Mouse (Mus musculus) kidney, embryonic 15.5 days (tissue): ENCODE data around the gene Pgk1. TPM values are rescaled to one million over a fixed set of nuclear protein-coding genes. Genes with fewer than 3 reads are reported as not detected.

ENCODE experiments used
- ATAC-seq: fragments of 200-750 bp; cut with Nextera tagmentation; replicated peaks from 2 replicates; pipeline ENCODE4 v1.8.0; 2017; ENCODE audit warnings: moderate TSS enrichment; ENCODE audit not compliant: low FRiP score
- H3K27ac ChIP-seq: fragments of 300-500 bp; sonication (generic); 2 replicates; pipeline ENCODE4 v1.5.1; 2015; ENCODE audit warnings: mild to moderate bottlenecking, inconsistent platforms
- H3K27me3 ChIP-seq: fragments of 300-500 bp; sonication (generic); 2 replicates; pipeline ENCODE4 v1.6.1; 2015; ENCODE audit warnings: inconsistent platforms
- H3K36me3 ChIP-seq: fragments of 300-500 bp; sonication (generic); 2 replicates; pipeline ENCODE4 v1.6.1; 2015; ENCODE audit warnings: inconsistent platforms
- H3K4me1 ChIP-seq: fragments of 300-500 bp; sonication (generic); 2 replicates; pipeline ENCODE4 v1.6.1; 2015; ENCODE audit warnings: inconsistent platforms
- H3K4me2 ChIP-seq: fragments of 300-500 bp; sonication (generic); 2 replicates; pipeline ENCODE4 v1.6.1; 2015; ENCODE audit warnings: moderate library complexity, mild to moderate bottlenecking, inconsistent platforms
- H3K4me3 ChIP-seq: fragments of 300-500 bp; sonication (generic); replicated peaks from 2 replicates; pipeline ENCODE4 v1.5.1; 2015; ENCODE audit warnings: mild to moderate bottlenecking, inconsistent platforms
- H3K9ac ChIP-seq: fragments of 300-500 bp; sonication (generic); 2 replicates; pipeline ENCODE4 v1.6.1; 2015; ENCODE audit warnings: mild to moderate bottlenecking, inconsistent platforms
- H3K9me3 ChIP-seq: fragments of 300-500 bp; sonication (generic); replicated peaks from 2 replicates; pipeline ENCODE4 v1.6.1; 2016; ENCODE audit warnings: inconsistent platforms
- WGBS: fragments of 180-500 bp; shearing (Covaris S2); methylation state at CpG from one replicate; pipeline ENCODE4 v1.1.7; 2015; ENCODE audit warnings: mixed read lengths; 5-methylcytosine and 5-hydroxymethylcytosine counted together
- polyA plus RNA-seq: library from polyadenylated mRNA; unstranded; fragments of >200 nt; fragmentation: Nextera tagmentation; extraction: Ambion mirVana; gene quantifications from 2 replicates; pipeline ENCODE4 v1.2.1, GENCODE M21; 2015

Pgk1 gene
- polyA plus RNA-seq, result 363 and 376 TPM in 2 replicates

GRCm38 (mm10) chrX:106186713-106187649 lies at the start of gene Pgk1:
Gene Pgk1 (plus strand): TSS chrX:106187100.
- Histone ChIP-seq H3K4me3 (peak within 1 kb of the TSS; percentile 52), H3K9me3 (no peaks in the 10 kb centered on the region), H3K27ac (peak within 1 kb of the TSS; percentile 93), H3K4me1 (peaks cover 20% of the 10 kb centered on the region; the same call in 1 of the 2 replicates), H3K9ac (peak within 1 kb of the TSS; percentile 54), H3K27me3 (peaks cover 5% of the 10 kb centered on the region; the same call in 1 of the 2 replicates), H3K4me2 (peak within 1 kb of the TSS; percentile 60), H3K36me3 (peaks cover 2% of the 10 kb centered on the region)
- WGBS, result 12% methylated on average over 55 of the region's 55 CpGs
- peak; percentile 98 for ATAC-seq

- Histone ChIP-seq H3K9me3 (no peaks in the 10 kb centered on the region), H3K9ac (no peak overlapping the region), H3K4me2 (no peak overlapping the region), H3K4me1 (no peaks in the 10 kb centered on the region), H3K4me3 (no peak overlapping the region), H3K27ac (no peak overlapping the region), H3K27me3 (peaks cover 18% of the 10 kb centered on the region), H3K36me3 (no peaks in the 10 kb centered on the region)
- ATAC-seq, result no peak
- 81% methylated on average over 13 of the region's 13 CpGs for whole genome bisulfite sequencing
Measured at GRCm38 (mm10) chrX:106139309-106140070, 47.4 kb upstream of the Pgk1 start.

DNA sequence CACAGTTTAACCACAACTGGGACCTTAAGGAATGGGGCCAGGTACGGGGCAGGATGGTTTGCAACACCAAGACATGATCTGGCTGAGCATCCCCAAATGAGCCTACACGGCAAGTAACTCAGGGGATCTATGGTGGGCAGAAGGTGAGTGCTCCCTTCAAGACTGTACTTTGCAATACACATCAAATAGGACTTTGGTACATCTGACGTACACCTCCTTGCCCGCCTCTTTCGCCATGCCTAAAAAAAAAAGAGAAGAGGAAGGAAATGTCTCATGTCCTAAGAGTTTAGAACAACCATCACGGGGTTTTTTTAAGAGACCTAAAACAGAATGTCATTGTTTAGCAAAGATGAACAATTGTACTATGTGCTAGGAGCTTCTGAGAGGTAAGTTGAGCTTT lies 44.0 kb upstream of the Pgk1 start, which contains the start of gene Tlr13:
TSS of gene Tlr13 (plus strand) at position 269 of the 400 bp plus-strand sequence.
- H3K9me3 ChIP-seq, result no peaks in the 10 kb centered on the region
- WGBS, result 84% methylated on average over 6 of the region's 6 CpGs
- no peak for ATAC-seq
- H3K36me3 ChIP-seq, result no peaks in the 10 kb centered on the region
- H3K27me3 ChIP-seq, result peaks cover 11% of the 10 kb centered on the region
- no peaks in the 10 kb centered on the region for H3K4me1 ChIP-seq
- H3K9ac ChIP-seq, result no peak within 1 kb of the TSS
- H3K4me2 ChIP-seq, result no peak within 1 kb of the TSS
- no peak within 1 kb of the TSS for H3K27ac ChIP-seq
- H3K4me3 ChIP-seq, result no peak within 1 kb of the TSS

GRCm38 (mm10) chrX:106148185-106148584 lies 38.7 kb upstream of the Pgk1 start:
- Histone ChIP-seq H3K9ac (no peak overlapping the region), H3K36me3 (no peaks in the 10 kb centered on the region), H3K4me2 (no peak overlapping the region), H3K4me1 (no peaks in the 10 kb centered on the region), H3K27me3 (peaks cover 11% of the 10 kb centered on the region; the same call in 1 of the 2 replicates), H3K4me3 (no peak overlapping the region), H3K9me3 (no peaks in the 10 kb centered on the region), H3K27ac (no peak overlapping the region)
- WGBS, result 81% methylated on average over 1 of the region's 1 CpGs
- no peak for ATAC-seq

DNA sequence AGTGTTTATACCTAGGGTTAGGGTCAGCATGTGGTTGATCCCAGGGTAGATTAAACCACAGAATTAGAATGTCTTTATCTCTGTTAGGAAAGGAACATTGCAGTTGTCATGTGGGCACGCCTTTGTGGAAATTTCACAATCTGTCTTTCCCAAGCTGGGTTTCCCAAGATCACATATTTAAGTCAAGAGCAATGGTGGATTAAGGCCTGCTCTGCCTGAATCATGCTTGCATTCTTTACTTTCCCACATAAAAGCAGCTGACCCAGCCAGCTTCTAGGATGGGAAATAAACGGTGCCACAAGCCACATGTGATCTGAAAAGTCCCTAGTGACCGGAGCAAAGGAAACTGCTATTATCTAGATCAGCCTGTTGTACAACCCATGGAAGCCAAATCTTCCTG lies 37.4 kb upstream of the Pgk1 start:
- 85% methylated on average over 3 of the region's 3 CpGs for WGBS
- Histone ChIP-seq H3K27me3 (peaks cover 11% of the 10 kb centered on the region; the same call in 1 of the 2 replicates), H3K4me2 (no peak overlapping the region), H3K27ac (no peak overlapping the region), H3K4me1 (no peaks in the 10 kb centered on the region), H3K9me3 (no peaks in the 10 kb centered on the region), H3K36me3 (no peaks in the 10 kb centered on the region), H3K4me3 (no peak overlapping the region), H3K9ac (no peak overlapping the region)
- ATAC-seq, result no peak

- Histone ChIP-seq H3K4me3 (no peak overlapping the region), H3K4me1 (no peaks in the 10 kb centered on the region), H3K27ac (no peak overlapping the region), H3K27me3 (peaks cover 15% of the 10 kb centered on the region; the same call in 1 of the 2 replicates), H3K9me3 (no peaks in the 10 kb centered on the region), H3K36me3 (no peaks in the 10 kb centered on the region), H3K4me2 (no peak overlapping the region), H3K9ac (no peak overlapping the region)
- no peak for ATAC-seq
Measured at GRCm38 (mm10) chrX:106154180-106154586, 32.7 kb upstream of the Pgk1 start.

GRCm38 (mm10) chrX:106155892-106156291 lies 31.0 kb upstream of the Pgk1 start:
- H3K4me3 ChIP-seq, result no peak overlapping the region

GRCm38 (mm10) chrX:106163995-106164394 lies 22.9 kb upstream of the Pgk1 start:
- H3K4me2 ChIP-seq, result no peak overlapping the region
- H3K4me1 ChIP-seq, result no peaks in the 10 kb centered on the region
- no peak overlapping the region for H3K4me3 ChIP-seq
- no peak overlapping the region for H3K27ac ChIP-seq
- 57% methylated on average over 5 of the region's 5 CpGs for WGBS
- no peaks in the 10 kb centered on the region for H3K9me3 ChIP-seq
- no peak for ATAC-seq
- no peaks in the 10 kb centered on the region for H3K36me3 ChIP-seq
- peaks cover 2% of the 10 kb centered on the region; the same call in 1 of the 2 replicates for H3K27me3 ChIP-seq
- H3K9ac ChIP-seq, result no peak overlapping the region

More at GRCm38 (mm10) chrX:106155892-106156291, 31.0 kb upstream of the Pgk1 start:
- no peak overlapping the region for H3K4me2 ChIP-seq
- 72% methylated on average over 4 of the region's 4 CpGs for WGBS
- no peaks in the 10 kb centered on the region for H3K9me3 ChIP-seq
- no peaks in the 10 kb centered on the region for H3K4me1 ChIP-seq
- H3K9ac ChIP-seq, result no peak overlapping the region
- H3K27me3 ChIP-seq, result peaks cover 11% of the 10 kb centered on the region; the same call in 1 of the 2 replicates
- ATAC-seq, result no peak
- no peaks in the 10 kb centered on the region for H3K36me3 ChIP-seq
- H3K27ac ChIP-seq, result no peak overlapping the region

GRCm38 (mm10) chrX:106164555-106164954 lies 22.3 kb upstream of the Pgk1 start:
- no peak overlapping the region for H3K4me3 ChIP-seq
- WGBS, result 63% methylated on average over 5 of the region's 5 CpGs
- H3K9me3 ChIP-seq, result no peaks in the 10 kb centered on the region
- no peak overlapping the region for H3K4me2 ChIP-seq
- H3K4me1 ChIP-seq, result no peaks in the 10 kb centered on the region
- no peaks in the 10 kb centered on the region for H3K36me3 ChIP-seq
- no peak for ATAC-seq
- no peak overlapping the region for H3K27ac ChIP-seq
- H3K27me3 ChIP-seq, result 0 out of 2 replicates have a peak, but pooled peaks cover 2% of the 10 kb centered on the region
- no peak overlapping the region for H3K9ac ChIP-seq

GRCm38 (mm10) chrX:106165089-106165488 lies 21.8 kb upstream of the Pgk1 start:
- no peak overlapping the region for H3K9ac ChIP-seq
- H3K27ac ChIP-seq, result no peak overlapping the region
- no peak overlapping the region for H3K4me2 ChIP-seq
- H3K4me3 ChIP-seq, result no peak overlapping the region
- no peaks in the 10 kb centered on the region for H3K4me1 ChIP-seq
- 0 out of 2 replicates have a peak, but pooled peaks cover 1% of the 10 kb centered on the region for H3K27me3 ChIP-seq
- no peak for ATAC-seq
- H3K9me3 ChIP-seq, result no peaks in the 10 kb centered on the region
- H3K36me3 ChIP-seq, result no peaks in the 10 kb centered on the region
- 83% methylated on average over 1 of the region's 1 CpGs for WGBS

DNA sequence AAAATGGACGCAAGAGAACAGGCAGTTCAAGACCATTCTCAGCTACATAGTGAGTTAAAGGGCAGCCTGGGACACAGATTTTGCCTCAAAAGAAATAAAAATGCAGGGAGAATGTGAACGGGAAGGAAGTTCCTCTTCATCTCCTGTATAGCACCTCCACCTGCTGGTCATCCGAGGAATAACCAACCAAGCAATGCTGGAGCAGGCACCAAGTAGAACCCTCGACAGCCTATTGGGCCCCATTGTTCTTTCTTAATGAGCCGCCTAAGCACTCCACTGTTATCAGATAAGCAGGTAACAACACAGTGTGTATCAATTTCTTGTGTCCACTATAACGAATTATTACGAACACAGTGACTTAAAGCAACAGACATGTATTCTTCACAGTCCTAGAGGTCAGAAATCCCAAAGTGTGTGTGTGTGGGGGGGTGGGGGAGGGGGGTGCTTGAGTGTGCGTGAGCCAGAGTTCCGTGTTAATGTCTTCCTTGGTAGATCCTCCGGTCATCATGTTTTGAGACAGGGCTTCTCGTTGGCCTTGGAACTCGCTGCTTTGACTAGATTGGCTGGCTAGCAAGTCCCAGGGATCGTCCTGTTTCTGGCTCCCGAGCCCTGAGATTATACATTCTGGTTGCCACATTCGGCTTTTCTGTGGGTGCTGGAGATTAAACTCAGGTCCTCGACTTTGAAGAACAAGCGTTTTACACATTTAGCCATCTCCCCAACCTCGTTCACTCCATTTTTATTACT lies 15.6 kb upstream of the Pgk1 start:
- Histone ChIP-seq H3K4me2 (peak overlapping the region; percentile 55), H3K27ac (0 out of 2 replicates have a peak overlapping the region, but pooled peaks have one; percentile 56), H3K9ac (peak overlapping the region; percentile 7; the same call in 1 of the 2 replicates), H3K9me3 (no peaks in the 10 kb centered on the region), H3K4me1 (no peaks in the 10 kb centered on the region), H3K36me3 (no peaks in the 10 kb centered on the region), H3K4me3 (peak overlapping the region; percentile 31), H3K27me3 (no peaks in the 10 kb centered on the region)
- ATAC-seq, result peak; percentile 86
- WGBS, result 25% methylated on average over 18 of the region's 18 CpGs
